Mouse (Mus musculus) v-Abl transformed pro-B cells (cell line): Measurements from ENCODE around the gene Kif1b.
"Not testable (repeated sequence)": the region's sequence is repeated elsewhere in the genome, so short reads cannot be mapped to it uniquely, and the experiment has no call there.

Source experiments
- in situ Hi-C, 2 experiments: fragments of 400-800 bp; cut with MboI; formaldehyde crosslinking; loops; one replicate each; pipeline ENCODE4 v1.15.1; 2025; ENCODE audit not compliant: unreplicated experiment in 2 of 2

The Kif1b gene

DNA sequence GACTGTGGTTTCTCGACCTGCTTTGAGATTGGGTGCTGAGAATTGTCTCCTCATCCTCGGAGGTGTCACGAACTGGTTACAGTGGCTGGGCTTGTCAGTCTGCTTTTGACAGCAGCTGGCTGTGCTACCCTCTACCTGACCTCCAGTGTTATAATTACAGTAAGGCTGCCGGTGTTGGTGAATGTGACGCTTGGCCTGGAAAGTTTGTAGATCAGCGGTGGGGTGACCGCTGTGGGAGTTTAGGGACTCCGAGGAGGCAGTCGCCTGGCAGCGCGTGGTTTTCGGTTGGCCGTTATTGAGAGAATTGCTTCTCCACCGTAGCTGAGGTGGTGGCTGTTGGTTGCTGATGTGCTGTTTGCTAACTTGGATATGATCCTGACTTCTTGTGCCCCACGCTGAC, 70.5 kb downstream of the Kif1b start:
- in situ Hi-C loops, result no loop called here

GRCm38 (mm10) chr4:149233938-149234337, 73.6 kb downstream of the Kif1b start:
- in situ Hi-C loops, result no loop called here

DNA sequence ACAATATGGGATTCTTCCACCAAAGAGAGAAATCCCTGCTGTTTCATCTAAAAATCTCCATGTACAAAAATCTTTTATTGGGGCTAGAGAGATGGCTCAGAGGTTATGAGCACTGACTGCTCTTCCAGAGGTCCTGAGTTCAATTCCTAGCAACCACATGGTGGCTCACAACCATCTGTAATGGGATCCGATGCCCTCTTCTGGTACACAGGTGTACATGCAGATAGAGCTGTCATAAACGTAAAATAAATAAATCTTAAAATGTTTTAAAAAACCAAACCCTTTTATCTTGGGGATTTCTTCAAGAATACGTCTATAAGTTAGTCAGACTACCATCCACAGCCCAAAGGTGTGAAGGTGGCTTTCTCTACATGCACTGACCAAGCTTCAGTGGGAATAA, 78.8 kb downstream of the Kif1b start:
- in situ Hi-C loops, result not testable (repeated sequence)

DNA sequence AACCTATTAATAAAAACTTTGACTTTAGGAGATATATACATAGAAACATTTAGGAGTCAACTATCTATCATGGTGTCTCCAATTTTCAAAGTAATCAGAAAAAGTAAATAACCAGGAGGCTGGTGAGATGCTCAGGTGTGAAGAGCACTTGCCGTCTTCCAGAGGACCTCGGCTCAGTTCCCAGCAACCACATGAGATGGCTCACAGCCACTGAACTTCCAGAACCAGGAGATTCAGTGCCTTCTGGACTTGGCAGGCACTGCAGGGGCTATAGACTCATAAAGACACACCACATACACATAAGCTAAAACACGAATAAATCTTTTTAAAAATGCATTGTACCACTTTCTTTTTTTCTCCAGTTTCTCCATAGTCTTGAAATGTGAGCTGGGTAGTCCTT, 79.2 kb downstream of the Kif1b start:
- in situ Hi-C loops, result no loop called here

DNA sequence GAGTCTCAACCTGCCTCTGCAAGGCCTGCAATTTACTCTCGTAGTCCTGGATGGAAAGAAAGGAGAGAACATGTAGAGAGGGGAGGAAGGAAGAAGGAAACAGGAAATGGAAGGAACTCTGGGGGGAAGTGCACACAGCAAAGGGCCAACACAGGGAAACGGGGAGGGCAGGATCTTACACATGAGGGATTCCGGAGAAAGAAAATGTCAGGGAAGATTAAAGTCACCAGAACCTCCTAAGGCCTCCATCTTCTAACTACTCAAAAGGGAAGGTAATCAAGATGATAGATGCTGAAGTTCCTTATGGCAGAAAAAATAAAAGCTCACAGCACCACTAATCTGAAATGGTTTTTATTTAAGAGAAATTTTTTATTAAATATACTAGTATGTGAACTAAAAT, 81.2 kb downstream of the Kif1b start:
- in situ Hi-C loops, result no loop called here

DNA sequence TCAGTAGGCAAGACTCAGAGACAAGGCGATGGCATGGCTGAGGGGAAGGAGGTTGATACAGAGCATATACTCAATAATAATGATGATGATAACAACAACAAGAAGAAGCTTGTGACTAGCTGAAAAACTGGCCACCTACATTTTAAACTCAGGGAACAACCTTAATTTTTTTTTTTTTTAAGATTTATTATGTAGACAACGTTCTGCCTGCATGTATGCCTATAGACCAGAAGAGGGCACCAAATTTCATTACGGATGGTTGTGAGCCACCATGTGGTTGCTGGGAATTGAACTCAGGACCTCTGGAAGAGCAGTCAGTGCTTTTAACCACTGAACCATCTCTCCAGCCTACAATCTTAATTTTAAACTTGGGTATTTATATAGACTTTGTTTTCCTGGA, 84.0 kb downstream of the Kif1b start:
- in situ Hi-C loops, result no loop called here

GRCm38 (mm10) chr4:149220481-149220880, 87.0 kb downstream of the Kif1b start:
- in situ Hi-C loops, result no loop called here

DNA sequence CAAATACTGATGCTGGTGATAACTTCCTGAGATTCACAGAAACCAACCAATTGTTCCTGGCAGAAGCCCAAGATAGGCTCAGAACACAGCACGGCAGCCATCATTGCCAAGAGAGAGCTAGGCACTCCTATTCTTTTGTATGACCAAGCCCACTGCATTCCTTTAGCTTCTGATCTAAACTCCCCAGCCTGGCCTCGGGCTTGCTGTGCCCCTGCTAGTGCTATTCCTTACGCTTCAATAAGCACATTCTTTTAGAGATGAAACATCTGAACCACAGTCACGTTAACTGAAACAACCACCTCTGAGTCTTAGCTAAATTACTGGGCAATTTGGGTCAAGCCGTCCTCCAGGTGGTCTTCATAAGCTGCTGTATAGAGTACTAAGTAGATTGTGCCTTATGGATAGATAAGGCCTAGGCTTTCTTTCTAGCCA, 87.4 kb downstream of the Kif1b start:
- in situ Hi-C loops, result no loop called here

- in situ Hi-C loops, result no loop called here
These were observed 88.0 kb downstream of the Kif1b start for GRCm38 (mm10) chr4:149219401-149220041.

GRCm38 (mm10) chr4:149218476-149218875, 89.0 kb downstream of the Kif1b start:
- in situ Hi-C loops, result no loop called here

DNA sequence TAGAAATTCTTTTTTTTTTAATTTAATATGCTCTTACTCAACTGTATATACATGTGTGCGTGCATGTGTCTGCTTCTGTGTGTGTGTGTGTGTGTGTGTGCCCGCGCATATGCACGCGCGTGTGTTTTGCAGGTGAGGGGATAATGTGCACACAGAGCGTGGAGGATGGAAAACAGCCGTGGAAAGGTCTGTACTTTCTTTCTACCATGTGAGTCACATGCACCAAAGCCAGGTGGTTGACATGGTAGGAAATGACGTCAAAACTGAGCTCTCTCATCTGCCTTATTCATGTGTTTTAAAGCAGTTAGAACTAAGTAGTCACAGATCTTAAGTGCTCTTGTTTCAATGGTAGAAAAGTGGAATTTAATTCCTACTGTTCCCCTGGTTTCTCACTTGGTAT, 91.5 kb downstream of the Kif1b start:
- in situ Hi-C loops, result no loop called here

DNA sequence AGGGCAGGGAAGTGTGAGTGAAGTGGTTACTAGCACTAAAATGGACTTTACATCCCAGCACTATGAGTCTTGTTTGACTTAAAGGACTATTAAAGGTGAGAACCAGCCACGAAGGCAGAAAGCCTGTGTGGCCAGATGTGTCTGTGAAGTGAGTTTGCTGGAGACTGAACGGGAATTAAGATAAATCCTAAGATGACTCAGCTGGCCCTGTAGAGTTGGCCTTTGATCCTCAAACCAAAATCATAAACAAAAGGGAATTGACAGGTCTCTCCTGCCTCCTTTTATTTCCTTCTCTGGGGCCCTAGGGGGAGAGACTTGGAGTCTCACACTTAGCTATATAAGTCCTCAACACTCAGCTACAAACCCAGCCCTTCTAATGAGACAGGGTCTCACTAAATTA, 92.1 kb downstream of the Kif1b start:
- in situ Hi-C loops, result no loop called here

DNA sequence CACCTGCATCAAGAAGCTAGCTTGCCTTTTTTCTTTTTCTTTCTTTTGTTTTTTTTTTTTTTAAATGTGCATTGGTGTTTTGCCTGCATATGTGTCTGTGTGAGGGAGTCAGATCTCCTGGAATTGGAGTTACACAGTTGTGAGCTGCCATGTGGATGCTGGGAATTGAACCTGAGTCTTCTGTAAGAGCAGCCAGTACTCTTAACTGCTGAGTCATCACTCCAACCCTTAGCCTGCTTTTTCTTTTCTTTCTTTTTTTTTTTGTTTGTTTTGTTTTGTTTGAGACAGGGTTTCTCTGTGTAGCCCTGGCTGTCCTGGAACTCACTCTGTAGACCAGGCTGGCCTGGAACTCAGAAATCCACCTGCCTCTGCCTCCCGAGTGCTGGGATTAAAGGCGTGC, 93.0 kb downstream of the Kif1b start:
- in situ Hi-C loops, result not testable (repeated sequence)

- in situ Hi-C loops, result no loop called here
These were observed 94.0 kb downstream of the Kif1b start for GRCm38 (mm10) chr4:149213466-149213865.

DNA sequence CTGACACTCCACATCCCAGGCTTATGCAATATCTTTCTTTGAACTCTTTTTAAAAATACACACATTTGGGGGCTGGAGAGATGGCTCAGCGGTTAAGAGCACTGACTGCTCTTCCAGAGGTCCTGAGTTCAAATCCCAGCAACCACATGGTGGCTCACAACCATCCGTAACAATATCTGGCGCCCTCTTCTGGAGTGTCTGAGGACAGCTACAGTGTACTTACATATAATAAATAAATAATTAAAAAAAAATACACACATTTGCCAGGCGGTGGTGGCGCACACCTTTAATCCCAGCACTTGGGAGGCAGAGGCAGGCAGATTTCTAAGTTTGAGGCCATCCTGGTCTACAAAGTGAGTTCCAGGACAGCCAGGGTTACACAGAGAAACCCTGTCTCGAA, 96.1 kb downstream of the Kif1b start:
- in situ Hi-C loops, result not testable (repeated sequence)

DNA sequence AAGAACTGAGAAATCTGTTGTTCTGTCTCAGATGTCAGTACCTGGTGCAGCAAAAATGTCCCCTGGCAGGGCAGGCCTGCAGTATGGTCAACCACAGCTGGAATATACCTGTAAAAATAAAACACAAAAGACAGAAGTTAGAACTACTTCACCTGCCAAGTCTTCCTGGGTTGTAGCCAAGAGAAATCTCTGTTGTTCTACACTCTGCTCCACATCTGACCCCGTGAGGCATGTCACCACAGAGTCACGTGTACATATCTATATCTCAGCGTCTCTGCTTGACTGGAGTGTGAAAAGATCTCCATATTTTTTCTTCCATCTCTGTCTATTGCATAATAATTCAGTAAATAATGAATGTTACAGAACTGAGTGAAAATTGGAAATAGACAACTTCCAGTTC, 105.0 kb downstream of the Kif1b start:
- in situ Hi-C loops, result no loop called here

DNA sequence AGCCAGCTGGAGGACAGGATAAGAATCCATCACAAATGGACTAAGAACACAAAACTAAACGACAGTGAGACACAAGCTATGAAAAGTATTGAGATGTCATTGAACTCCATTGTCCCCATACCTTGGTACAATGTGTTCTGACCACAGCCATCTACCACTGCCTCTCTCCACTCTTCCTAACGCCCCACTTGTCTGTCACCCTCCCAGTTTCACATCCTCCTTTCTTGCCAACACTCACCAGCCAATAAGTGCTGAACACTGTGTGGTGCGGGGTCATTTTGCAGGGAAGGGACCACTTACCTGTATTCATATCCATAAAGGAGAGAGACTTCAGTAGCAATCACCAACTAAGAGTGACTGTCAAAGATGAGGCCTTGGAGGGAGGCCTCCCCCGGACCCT, 106.4 kb downstream of the Kif1b start:
- in situ Hi-C loops, result no loop called here

GRCm38 (mm10) chr4:149197180-149197579, 110.3 kb downstream of the Kif1b start:
- in situ Hi-C loops, result no loop called here

- in situ Hi-C loops, result no loop called here
These were observed 116.4 kb downstream of the Kif1b start for GRCm38 (mm10) chr4:149191103-149191502.

GRCm38 (mm10) chr4:149188563-149188962, 118.9 kb downstream of the Kif1b start:
- in situ Hi-C loops, result no loop called here

DNA sequence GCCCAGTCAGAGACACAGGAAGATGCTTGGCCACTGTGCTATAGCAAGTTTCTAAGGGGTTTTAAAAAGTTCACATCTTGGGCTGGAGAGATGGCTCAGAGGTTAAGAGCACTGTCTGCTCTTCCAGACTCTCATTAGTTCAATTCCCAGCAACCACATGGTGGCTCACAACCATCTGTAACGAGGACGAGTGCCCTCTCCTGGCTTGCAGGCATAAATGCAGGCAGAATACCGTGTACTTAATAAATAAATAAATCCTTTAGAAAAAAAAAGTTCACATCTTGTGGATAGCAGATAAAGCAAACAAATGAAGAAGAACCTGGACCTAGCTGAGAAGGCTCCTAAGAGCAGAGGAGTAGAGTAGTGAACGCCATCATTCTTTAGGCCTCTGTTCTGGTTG, 124.7 kb downstream of the Kif1b start:
- in situ Hi-C loops, result no loop called here

DNA sequence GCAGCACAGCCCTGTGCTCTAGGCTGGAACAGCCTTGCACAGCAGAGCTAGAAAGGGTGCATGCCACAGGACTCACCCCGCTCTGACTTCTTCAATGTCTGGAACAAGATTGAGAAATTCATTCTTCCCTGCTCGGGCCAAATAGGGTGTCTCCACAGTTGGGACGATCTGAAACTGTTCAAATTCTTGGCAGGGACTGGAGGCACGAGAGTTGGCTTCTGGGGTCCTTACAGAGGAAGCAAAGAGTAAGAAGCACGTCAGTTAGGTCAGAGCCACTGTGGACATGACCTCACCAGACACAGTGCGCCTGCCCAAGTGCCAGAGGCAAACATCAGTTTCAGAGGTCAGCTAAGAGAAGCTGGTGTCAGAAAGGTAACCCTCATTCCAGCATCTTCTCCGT, 125.3 kb downstream of the Kif1b start:
- in situ Hi-C loops, result no loop called here

DNA sequence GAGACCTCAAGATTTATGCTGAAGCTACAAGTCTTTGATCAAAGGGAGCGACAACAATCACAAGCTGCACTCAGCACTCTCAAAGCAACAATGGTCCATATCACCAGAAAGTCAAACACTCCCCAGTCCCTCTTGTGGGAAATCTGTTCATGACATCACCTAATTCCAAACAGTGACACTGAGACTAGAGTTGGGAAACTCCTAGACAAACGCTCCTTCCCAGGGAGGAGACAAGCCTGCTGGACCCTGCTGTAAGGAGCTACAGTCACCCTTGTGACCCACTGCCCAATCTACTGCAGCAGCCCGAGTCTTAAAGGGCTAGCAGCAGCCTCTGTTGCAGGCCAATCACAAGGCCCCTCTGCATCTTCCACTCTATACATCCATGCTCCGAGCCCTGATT, 127.9 kb downstream of the Kif1b start:
- in situ Hi-C loops, result no loop called here
